Mouse (Mus musculus): ENCODE measurements around the gene Mesd. TPM values are rescaled to one million over a fixed set of nuclear protein-coding genes. Genes with fewer than 3 reads are reported as not detected.

The Mesd gene
- polyA plus RNA-seq, 1 experiment = 74.5 TPM

DNA sequence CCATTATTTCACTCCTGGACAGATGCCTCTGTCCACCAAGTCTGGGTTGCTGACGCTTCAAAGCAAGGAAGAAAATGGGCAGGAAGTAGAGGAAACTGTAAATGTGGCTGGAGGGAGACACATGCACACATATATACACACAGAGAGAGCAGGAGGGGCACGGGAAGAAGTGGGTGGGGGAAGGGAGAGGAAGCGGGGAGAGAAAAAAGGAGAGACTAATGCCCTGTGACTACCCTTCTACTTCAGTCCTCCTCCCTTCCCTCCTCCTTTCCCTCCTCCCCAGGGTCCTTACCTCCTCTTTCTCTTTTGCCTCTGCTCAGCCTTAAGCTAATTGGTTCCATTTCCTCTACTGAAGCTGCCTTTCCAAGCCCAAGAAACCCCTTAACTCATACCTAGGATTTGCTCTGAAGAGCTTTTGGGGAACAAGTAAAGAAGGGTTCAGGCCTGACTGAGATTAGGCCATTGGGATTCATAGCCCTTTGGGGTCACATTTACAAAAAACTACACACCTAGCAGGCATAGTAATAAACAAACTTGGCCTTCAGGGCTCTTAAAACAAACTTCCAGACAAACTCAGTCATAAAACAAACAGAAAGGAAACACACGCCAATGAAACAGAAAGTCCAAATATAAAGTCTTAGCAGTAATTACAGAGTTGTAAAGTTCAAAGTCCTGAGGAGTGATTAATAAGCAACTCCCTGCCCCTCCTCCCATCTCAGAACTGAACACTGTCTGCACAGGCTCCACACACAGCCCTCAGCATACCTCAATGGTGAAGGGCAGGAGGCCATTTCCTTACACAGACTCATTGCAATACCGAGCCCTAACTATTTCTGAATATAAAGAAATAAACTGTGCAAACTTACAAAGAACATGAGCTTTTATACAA, 36.8 kb upstream of the Mesd start:
- TF ChIP-seq MYOG (IDR thresholded peaks at IDR 0.05; ENCODE audit: control insufficient read depth, extremely low read depth, insufficient read length) (no peak), FOSL1 (IDR thresholded peaks at IDR 0.05; ENCODE audit: insufficient read depth, low read length, poor library complexity, severe bottlenecking) (no peak), MAX (IDR thresholded peaks at IDR 0.05) (no peak), CTCF (IDR thresholded peaks at IDR 0.05; ENCODE audit: control insufficient read depth, insufficient read depth, insufficient read length) (no peak), USF1 (IDR thresholded peaks at IDR 0.05; ENCODE audit: low read depth) (no peak), MYOD1 (IDR thresholded peaks at IDR 0.05; ENCODE audit: control insufficient read depth, insufficient read length, low read depth) (no peak), CEBPB (IDR thresholded peaks at IDR 0.05; ENCODE audit: low read depth) (no peak)
- no peaks in the 10 kb centered on the region for H3K79me3 ChIP-seq (ENCODE audit: low read depth)
- no peak overlapping the region for H3ac ChIP-seq (ENCODE audit: control insufficient read depth, insufficient read length, low read depth)
- H3K79me2 ChIP-seq (ENCODE audit: control insufficient read depth, insufficient read depth) = no peaks in the 10 kb centered on the region
- no peaks in the 10 kb centered on the region for H3K36me3 ChIP-seq (ENCODE audit: control insufficient read depth, insufficient read depth)
- no peak overlapping the region for H3K4me3 ChIP-seq (ENCODE audit: insufficient read depth, poor library complexity, severe bottlenecking)
- H3K27me3 ChIP-seq (ENCODE audit: control insufficient read depth, insufficient read depth, insufficient read length) = no peaks in the 10 kb centered on the region

- Histone ChIP-seq H3K4me3 (ENCODE audit: insufficient read depth, poor library complexity, severe bottlenecking) (no peak overlapping the region), H3K36me3 (ENCODE audit: control insufficient read depth, insufficient read depth) (no peaks in the 10 kb centered on the region), H3K79me3 (ENCODE audit: low read depth) (no peaks in the 10 kb centered on the region), H3K79me2 (ENCODE audit: control insufficient read depth, insufficient read depth) (no peaks in the 10 kb centered on the region), H3ac (ENCODE audit: control insufficient read depth, insufficient read length, low read depth) (no peak overlapping the region), H3K27me3 (ENCODE audit: control insufficient read depth, insufficient read depth, insufficient read length) (no peaks in the 10 kb centered on the region)
- TF ChIP-seq CTCF (IDR thresholded peaks at IDR 0.05; ENCODE audit: control insufficient read depth, insufficient read depth, insufficient read length) = no peak
- no peak for TF ChIP-seq CEBPB (IDR thresholded peaks at IDR 0.05; ENCODE audit: low read depth)
- TF ChIP-seq USF1 (IDR thresholded peaks at IDR 0.05; ENCODE audit: low read depth) = no peak
- no peak for TF ChIP-seq FOSL1 (IDR thresholded peaks at IDR 0.05; ENCODE audit: insufficient read depth, low read length, poor library complexity, severe bottlenecking)
- no peak for TF ChIP-seq MYOD1 (IDR thresholded peaks at IDR 0.05; ENCODE audit: control insufficient read depth, insufficient read length, low read depth)
- no peak for TF ChIP-seq MYOG (IDR thresholded peaks at IDR 0.05; ENCODE audit: control insufficient read depth, extremely low read depth, insufficient read length)
- TF ChIP-seq MAX (IDR thresholded peaks at IDR 0.05) = no peak
Measured at GRCm38 (mm10) chr7:83851569-83852380, 32.5 kb upstream of the Mesd start.

GRCm38 (mm10) chr7:83852381-83853380, 31.6 kb upstream of the Mesd start:
- H3ac ChIP-seq (ENCODE audit: control insufficient read depth, insufficient read length, low read depth) = no peak overlapping the region
- no peaks in the 10 kb centered on the region for H3K36me3 ChIP-seq (ENCODE audit: control insufficient read depth, insufficient read depth)
- H3K79me3 ChIP-seq (ENCODE audit: low read depth) = no peaks in the 10 kb centered on the region
- H3K79me2 ChIP-seq (ENCODE audit: control insufficient read depth, insufficient read depth) = no peaks in the 10 kb centered on the region
- no peak for TF ChIP-seq CEBPB (IDR thresholded peaks at IDR 0.05; ENCODE audit: low read depth)
- no peak for TF ChIP-seq MYOD1 (IDR thresholded peaks at IDR 0.05; ENCODE audit: control insufficient read depth, insufficient read length, low read depth)
- peak; percentile 54 for TF ChIP-seq MAX (IDR thresholded peaks at IDR 0.05)
- TF ChIP-seq USF1 (IDR thresholded peaks at IDR 0.05; ENCODE audit: low read depth) = peak; percentile 52
- TF ChIP-seq FOSL1 (IDR thresholded peaks at IDR 0.05; ENCODE audit: insufficient read depth, low read length, poor library complexity, severe bottlenecking) = no peak
- no peak for TF ChIP-seq MYOG (IDR thresholded peaks at IDR 0.05; ENCODE audit: control insufficient read depth, extremely low read depth, insufficient read length)
- TF ChIP-seq CTCF (IDR thresholded peaks at IDR 0.05; ENCODE audit: control insufficient read depth, insufficient read depth, insufficient read length) = no peak
- H3K4me3 ChIP-seq (ENCODE audit: insufficient read depth, poor library complexity, severe bottlenecking) = no peak overlapping the region
- H3K27me3 ChIP-seq (ENCODE audit: control insufficient read depth, insufficient read depth, insufficient read length) = no peaks in the 10 kb centered on the region

DNA sequence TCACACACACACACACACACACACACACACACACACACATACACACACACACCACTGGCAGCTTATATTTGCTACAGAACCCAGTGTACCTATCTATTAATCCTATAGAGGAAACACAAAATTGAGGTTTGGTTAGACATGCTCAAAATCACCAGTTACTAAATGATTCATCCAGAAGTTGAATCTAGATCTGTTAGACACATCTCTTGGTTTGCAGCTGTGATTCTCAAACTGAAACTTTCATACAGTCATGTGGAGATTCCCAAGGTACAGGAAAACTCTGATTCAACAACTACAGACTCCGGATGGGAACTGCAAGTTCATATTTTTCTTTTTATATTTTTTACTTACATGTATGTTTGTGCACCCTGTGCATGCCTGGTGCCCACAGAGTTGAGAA, 29.1 kb upstream of the Mesd start:
- no peak overlapping the region for H3ac ChIP-seq (ENCODE audit: control insufficient read depth, insufficient read length, low read depth)
- H3K79me2 ChIP-seq (ENCODE audit: control insufficient read depth, insufficient read depth) = no peaks in the 10 kb centered on the region
- H3K79me3 ChIP-seq (ENCODE audit: low read depth) = no peaks in the 10 kb centered on the region
- H3K36me3 ChIP-seq (ENCODE audit: control insufficient read depth, insufficient read depth) = no peaks in the 10 kb centered on the region
- no peak overlapping the region for H3K4me3 ChIP-seq (ENCODE audit: insufficient read depth, poor library complexity, severe bottlenecking)
- TF ChIP-seq CEBPB (IDR thresholded peaks at IDR 0.05; ENCODE audit: low read depth) = no peak
- TF ChIP-seq FOSL1 (IDR thresholded peaks at IDR 0.05; ENCODE audit: insufficient read depth, low read length, poor library complexity, severe bottlenecking) = no peak
- no peak for TF ChIP-seq USF1 (IDR thresholded peaks at IDR 0.05; ENCODE audit: low read depth)
- H3K27me3 ChIP-seq (ENCODE audit: control insufficient read depth, insufficient read depth, insufficient read length) = no peaks in the 10 kb centered on the region
